Mouse (Mus musculus): ENCODE data around the gene Rbm47. TPM values are rescaled to one million over a fixed set of nuclear protein-coding genes. Genes with fewer than 3 reads are reported as not detected.

Gene Rbm47
- 0.37 and 1.1 TPM in 2 replicates for polyA plus RNA-seq (2014; fragmentation: Nextera tagmentation; extraction: Ambion mirVana)

DNA sequence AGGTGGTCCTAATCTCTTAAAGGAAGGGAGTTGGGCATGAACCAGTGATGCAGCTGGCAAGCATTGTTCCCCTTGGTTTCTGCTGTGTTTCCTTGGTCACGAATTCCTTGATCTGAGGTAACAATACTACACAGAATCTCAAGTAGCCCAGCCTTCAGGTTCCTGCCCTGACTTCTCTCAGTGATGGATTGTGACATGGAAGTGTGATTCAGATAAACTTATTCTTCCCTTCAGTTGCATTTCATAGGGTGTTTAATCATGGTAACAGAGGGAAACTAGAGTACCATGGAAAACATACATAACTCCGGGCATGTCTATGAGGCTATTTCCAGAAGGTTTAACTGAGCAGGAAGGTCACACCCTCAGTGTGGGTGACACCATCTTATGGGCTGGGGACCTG lies at the start of gene Rbm47:
TSS of gene Rbm47 (minus strand) at position 101 of the 400 bp plus-strand sequence.
- Histone ChIP-seq H3K27me3 (ENCODE audit: control insufficient read depth, insufficient read depth, low read length) (no peaks in the 10 kb centered on the region), H3K4me1 (ENCODE audit: control insufficient read depth, insufficient read depth, low read length) (no peaks in the 10 kb centered on the region), H3K4me3 (ENCODE audit: low read depth, low read length) (no peak within 1 kb of the TSS), H3K4me2 (ENCODE audit: low read depth, low read length) (no peak within 1 kb of the TSS), H3K9me3 (ENCODE audit: control insufficient read depth, low read length) (no peaks in the 10 kb centered on the region), H3K36me3 (ENCODE audit: control insufficient read depth, insufficient read depth, low read length) (no peaks in the 10 kb centered on the region), H3K9ac (replicated peaks; ENCODE audit: low read depth, low read length) (no peak within 1 kb of the TSS), H3K27ac (ENCODE audit: low read depth, low read length) (no peak within 1 kb of the TSS; the same call in 1 of the 2 replicates)
- no peak for ATAC-seq (ENCODE audit: low read depth)
- WGBS = 85% methylated on average over 2 of the region's 2 CpGs

DNA sequence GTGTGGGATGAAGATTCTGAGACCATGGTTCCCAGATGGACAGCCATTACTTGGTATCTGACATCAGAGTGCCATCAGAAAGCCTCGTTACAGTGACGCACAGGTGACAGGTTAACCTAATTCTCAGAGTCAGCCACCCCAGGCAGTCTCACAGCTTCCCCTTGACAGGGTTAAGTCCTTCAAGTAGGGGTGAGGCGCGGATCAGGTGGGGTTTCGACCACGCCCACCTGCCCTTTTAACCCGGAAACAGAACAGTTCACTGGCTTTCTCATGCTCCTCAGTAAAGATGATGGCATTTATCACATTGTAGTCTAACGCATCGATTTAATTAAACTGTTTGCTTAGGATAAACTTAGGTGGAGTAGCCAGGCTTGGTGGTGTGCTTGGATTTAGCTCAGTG lies 47.7 kb upstream of the Rbm47 start:
- Histone ChIP-seq H3K4me2 (ENCODE audit: low read depth, low read length) (no peak overlapping the region), H3K27ac (ENCODE audit: low read depth, low read length) (no peak overlapping the region), H3K9me3 (ENCODE audit: control insufficient read depth, low read length) (no peaks in the 10 kb centered on the region), H3K9ac (replicated peaks; ENCODE audit: low read depth, low read length) (no peak overlapping the region), H3K4me1 (ENCODE audit: control insufficient read depth, insufficient read depth, low read length) (no peaks in the 10 kb centered on the region), H3K4me3 (ENCODE audit: low read depth, low read length) (no peak overlapping the region), H3K27me3 (ENCODE audit: control insufficient read depth, insufficient read depth, low read length) (no peaks in the 10 kb centered on the region), H3K36me3 (ENCODE audit: control insufficient read depth, insufficient read depth, low read length) (no peaks in the 10 kb centered on the region)
- no peak for ATAC-seq (ENCODE audit: low read depth)
- 91% methylated on average over 9 of the region's 9 CpGs for WGBS

DNA sequence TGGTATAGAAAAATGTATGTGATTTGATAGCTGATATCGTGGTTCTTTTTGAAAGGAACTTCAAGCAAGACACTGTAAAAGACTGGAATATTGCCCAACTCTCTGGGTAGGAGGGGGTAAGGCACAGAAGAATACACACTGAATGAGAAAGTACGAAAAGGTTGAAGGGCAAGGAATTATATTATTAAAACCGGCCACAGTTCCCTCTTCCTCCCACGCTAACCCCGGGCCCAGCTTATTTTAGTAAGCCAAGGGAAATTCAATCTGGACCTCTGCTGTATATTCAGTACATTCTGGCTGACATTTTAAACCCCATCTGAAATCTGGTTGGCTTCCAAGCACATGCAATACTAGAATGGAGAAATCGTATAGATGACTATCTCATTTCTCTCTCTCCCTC lies 46.8 kb upstream of the Rbm47 start:
- H3K4me2 ChIP-seq (ENCODE audit: low read depth, low read length) = no peak overlapping the region
- no peak for ATAC-seq (ENCODE audit: low read depth)
- no peaks in the 10 kb centered on the region for H3K27me3 ChIP-seq (ENCODE audit: control insufficient read depth, insufficient read depth, low read length)
- no peak overlapping the region for H3K4me3 ChIP-seq (ENCODE audit: low read depth, low read length)
- H3K27ac ChIP-seq (ENCODE audit: low read depth, low read length) = no peak overlapping the region
- no peaks in the 10 kb centered on the region for H3K9me3 ChIP-seq (ENCODE audit: control insufficient read depth, low read length)
- no peak overlapping the region for H3K9ac ChIP-seq (replicated peaks; ENCODE audit: low read depth, low read length)
- H3K36me3 ChIP-seq (ENCODE audit: control insufficient read depth, insufficient read depth, low read length) = no peaks in the 10 kb centered on the region
- WGBS = 77% methylated on average over 6 of the region's 6 CpGs
- no peaks in the 10 kb centered on the region for H3K4me1 ChIP-seq (ENCODE audit: control insufficient read depth, insufficient read depth, low read length)

DNA sequence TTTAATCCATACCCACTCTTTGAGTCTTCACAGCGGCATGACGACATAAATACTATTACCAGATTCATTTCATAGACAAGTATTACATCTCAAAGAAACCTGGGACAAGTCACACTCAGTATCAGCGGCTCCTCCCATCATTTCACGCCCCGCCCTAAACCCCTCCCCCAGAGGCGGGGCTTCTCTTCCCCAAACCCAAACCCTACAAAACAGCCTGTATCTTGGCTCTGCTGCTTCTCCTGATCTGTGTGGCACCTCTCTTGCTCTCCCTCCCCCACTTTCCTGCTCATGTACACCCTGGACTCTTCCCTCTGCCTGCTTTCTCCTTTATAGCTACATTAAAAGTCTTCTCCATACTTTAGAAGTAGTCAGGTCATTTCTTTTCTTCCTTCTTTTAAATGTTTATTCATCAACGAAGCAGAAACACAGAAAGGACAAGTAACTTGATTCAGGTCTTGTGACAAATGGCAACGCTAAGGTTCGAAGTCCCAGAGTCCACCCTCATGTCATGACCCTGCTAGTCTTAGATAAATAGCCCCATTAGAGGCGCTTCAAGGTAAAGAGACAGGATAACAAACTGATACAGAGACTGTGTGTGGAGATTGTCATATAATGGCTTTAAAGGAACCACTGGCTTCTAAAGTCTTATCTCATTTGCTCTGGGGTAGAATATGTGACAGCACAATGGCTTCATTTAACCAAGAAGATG lies 42.8 kb upstream of the Rbm47 start:
- Histone ChIP-seq H3K27me3 (ENCODE audit: control insufficient read depth, insufficient read depth, low read length) (no peaks in the 10 kb centered on the region), H3K9ac (replicated peaks; ENCODE audit: low read depth, low read length) (no peak overlapping the region), H3K4me3 (ENCODE audit: low read depth, low read length) (no peak overlapping the region), H3K36me3 (ENCODE audit: control insufficient read depth, insufficient read depth, low read length) (no peaks in the 10 kb centered on the region), H3K4me1 (ENCODE audit: control insufficient read depth, insufficient read depth, low read length) (no peaks in the 10 kb centered on the region), H3K9me3 (ENCODE audit: control insufficient read depth, low read length) (no peaks in the 10 kb centered on the region), H3K4me2 (ENCODE audit: low read depth, low read length) (no peak overlapping the region), H3K27ac (ENCODE audit: low read depth, low read length) (no peak overlapping the region)
- WGBS = 61% methylated on average over 10 of the region's 10 CpGs
- no peak for ATAC-seq (ENCODE audit: low read depth)

DNA sequence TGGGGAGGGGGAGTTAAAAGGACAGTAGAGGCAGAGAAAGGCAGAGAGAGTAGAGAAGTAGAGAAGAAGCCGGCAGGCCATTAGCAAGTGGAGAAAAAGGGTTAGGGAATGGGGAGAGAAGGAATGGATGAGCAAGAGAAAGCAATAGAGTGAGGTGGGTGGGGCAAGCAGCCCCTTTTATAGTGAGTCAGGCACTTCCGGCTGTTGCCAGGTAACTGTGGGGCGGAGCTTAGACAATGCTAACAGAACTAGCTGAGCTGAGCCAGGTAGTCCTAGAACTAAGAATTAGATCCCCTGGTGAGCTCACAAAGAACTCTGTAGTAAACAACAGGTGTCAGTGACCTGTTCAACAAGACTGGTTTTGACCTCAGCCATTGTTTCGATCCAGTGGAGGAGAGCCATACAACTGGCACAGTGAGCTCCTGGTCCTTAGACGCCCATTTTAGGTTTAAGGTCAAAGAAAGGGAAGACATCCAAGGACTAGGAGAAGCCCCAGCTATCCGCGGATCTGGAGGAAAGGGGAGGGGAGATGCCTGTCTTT lies 41.5 kb upstream of the Rbm47 start:
- Histone ChIP-seq H3K4me2 (ENCODE audit: low read depth, low read length) (no peak overlapping the region), H3K27ac (ENCODE audit: low read depth, low read length) (no peak overlapping the region), H3K27me3 (ENCODE audit: control insufficient read depth, insufficient read depth, low read length) (no peaks in the 10 kb centered on the region), H3K36me3 (ENCODE audit: control insufficient read depth, insufficient read depth, low read length) (no peaks in the 10 kb centered on the region), H3K9me3 (ENCODE audit: control insufficient read depth, low read length) (no peaks in the 10 kb centered on the region), H3K9ac (replicated peaks; ENCODE audit: low read depth, low read length) (no peak overlapping the region), H3K4me1 (ENCODE audit: control insufficient read depth, insufficient read depth, low read length) (no peaks in the 10 kb centered on the region), H3K4me3 (ENCODE audit: low read depth, low read length) (no peak overlapping the region)
- no peak for ATAC-seq (ENCODE audit: low read depth)
- WGBS = 66% methylated on average over 7 of the region's 7 CpGs

DNA sequence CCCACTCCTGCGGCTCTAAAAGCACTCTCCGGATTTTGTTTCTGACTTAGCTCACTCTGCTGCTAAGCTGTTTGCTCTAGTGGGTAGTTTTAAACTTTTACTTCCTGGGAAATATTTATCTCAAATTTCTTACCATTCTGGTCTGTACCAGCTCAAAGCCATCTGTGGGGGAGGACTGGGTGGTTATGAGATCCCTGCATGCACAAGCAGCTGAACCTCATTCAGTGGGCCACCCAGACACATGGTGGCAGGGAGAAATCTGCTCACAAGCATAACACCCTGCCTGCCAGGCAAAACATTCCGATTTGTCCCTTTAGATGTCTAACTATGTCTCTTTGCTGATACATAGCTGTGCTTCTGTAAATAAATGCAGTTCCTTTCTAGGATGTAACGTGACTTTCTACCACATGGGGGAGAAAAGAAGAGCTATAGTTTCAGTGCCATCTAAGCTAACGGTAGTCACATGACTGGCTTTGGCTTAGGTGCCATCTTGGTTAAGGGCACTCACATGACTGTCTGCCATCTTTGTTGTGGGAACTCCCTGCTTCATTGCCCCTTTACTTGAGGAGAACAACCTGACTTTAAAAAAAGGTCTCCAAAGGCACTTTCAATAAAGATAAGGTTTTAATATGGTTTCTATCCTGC lies 36.7 kb upstream of the Rbm47 start:
- H3K9me3 ChIP-seq (ENCODE audit: control insufficient read depth, low read length) = no peaks in the 10 kb centered on the region
- no peaks in the 10 kb centered on the region for H3K27me3 ChIP-seq (ENCODE audit: control insufficient read depth, insufficient read depth, low read length)
- WGBS = 83% methylated on average over 5 of the region's 5 CpGs
- H3K36me3 ChIP-seq (ENCODE audit: control insufficient read depth, insufficient read depth, low read length) = no peaks in the 10 kb centered on the region
- ATAC-seq (ENCODE audit: low read depth) = no peak
- H3K4me1 ChIP-seq (ENCODE audit: control insufficient read depth, insufficient read depth, low read length) = no peaks in the 10 kb centered on the region
- no peak overlapping the region for H3K4me2 ChIP-seq (ENCODE audit: low read depth, low read length)
- H3K9ac ChIP-seq (replicated peaks; ENCODE audit: low read depth, low read length) = no peak overlapping the region
- H3K27ac ChIP-seq (ENCODE audit: low read depth, low read length) = no peak overlapping the region
- H3K4me3 ChIP-seq (ENCODE audit: low read depth, low read length) = no peak overlapping the region

DNA sequence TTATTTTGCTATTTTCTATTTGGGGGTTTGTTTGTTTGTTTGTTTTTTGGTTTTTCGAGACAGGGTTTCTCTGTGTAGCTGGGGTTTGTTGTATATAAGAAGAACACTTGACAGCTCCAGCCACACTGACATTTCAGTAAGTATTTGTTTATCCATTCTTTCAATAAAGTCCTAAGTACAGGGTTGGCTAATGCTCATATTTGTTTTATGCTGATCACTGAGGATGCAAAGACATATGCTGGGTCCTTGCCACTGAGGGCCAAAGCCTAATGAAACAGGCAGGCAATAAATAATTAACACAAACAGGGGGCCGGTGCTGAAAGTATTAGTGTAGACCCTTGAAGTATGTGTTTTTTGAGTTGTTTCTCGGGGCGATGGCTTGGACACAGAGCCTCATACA lies 32.0 kb upstream of the Rbm47 start:
- H3K4me2 ChIP-seq (ENCODE audit: low read depth, low read length) = no peak overlapping the region
- no peak overlapping the region for H3K4me3 ChIP-seq (ENCODE audit: low read depth, low read length)
- H3K9ac ChIP-seq (replicated peaks; ENCODE audit: low read depth, low read length) = no peak overlapping the region
- H3K27me3 ChIP-seq (ENCODE audit: control insufficient read depth, insufficient read depth, low read length) = no peaks in the 10 kb centered on the region
- 88% methylated on average over 4 of the region's 4 CpGs for WGBS
- no peaks in the 10 kb centered on the region for H3K9me3 ChIP-seq (ENCODE audit: control insufficient read depth, low read length)
- ATAC-seq (ENCODE audit: low read depth) = no peak
- no peaks in the 10 kb centered on the region for H3K4me1 ChIP-seq (ENCODE audit: control insufficient read depth, insufficient read depth, low read length)
- H3K36me3 ChIP-seq (ENCODE audit: control insufficient read depth, insufficient read depth, low read length) = no peaks in the 10 kb centered on the region
- H3K27ac ChIP-seq (ENCODE audit: low read depth, low read length) = no peak overlapping the region

DNA sequence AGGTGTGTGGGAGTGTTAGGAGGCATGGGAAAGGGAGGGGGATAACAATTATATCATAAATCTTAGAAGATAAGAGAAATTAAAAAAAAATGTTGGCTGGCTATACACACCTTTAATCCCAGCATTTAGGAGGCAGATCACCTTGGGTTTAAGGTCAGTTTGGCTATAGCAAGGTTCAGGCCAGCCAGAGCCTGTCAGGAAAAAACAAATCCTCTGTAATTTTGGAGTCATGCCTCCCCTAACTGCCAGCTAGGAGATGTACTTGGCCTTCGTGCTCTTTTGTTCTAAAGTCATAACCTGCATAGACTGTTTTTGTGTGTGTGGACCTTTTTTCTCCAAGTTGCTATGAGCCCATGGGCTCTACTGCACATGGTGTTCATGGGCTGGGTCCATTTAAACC lies 30.5 kb upstream of the Rbm47 start:
- no peak overlapping the region for H3K27ac ChIP-seq (ENCODE audit: low read depth, low read length)
- no peaks in the 10 kb centered on the region for H3K36me3 ChIP-seq (ENCODE audit: control insufficient read depth, insufficient read depth, low read length)
- no peaks in the 10 kb centered on the region for H3K4me1 ChIP-seq (ENCODE audit: control insufficient read depth, insufficient read depth, low read length)
- no peak overlapping the region for H3K4me2 ChIP-seq (ENCODE audit: low read depth, low read length)
- no peak for ATAC-seq (ENCODE audit: low read depth)
- H3K4me3 ChIP-seq (ENCODE audit: low read depth, low read length) = no peak overlapping the region
- H3K9ac ChIP-seq (replicated peaks; ENCODE audit: low read depth, low read length) = no peak overlapping the region
- no peaks in the 10 kb centered on the region for H3K27me3 ChIP-seq (ENCODE audit: control insufficient read depth, insufficient read depth, low read length)
- H3K9me3 ChIP-seq (ENCODE audit: control insufficient read depth, low read length) = no peaks in the 10 kb centered on the region
- 92% methylated on average over 1 of the region's 1 CpGs for WGBS

DNA sequence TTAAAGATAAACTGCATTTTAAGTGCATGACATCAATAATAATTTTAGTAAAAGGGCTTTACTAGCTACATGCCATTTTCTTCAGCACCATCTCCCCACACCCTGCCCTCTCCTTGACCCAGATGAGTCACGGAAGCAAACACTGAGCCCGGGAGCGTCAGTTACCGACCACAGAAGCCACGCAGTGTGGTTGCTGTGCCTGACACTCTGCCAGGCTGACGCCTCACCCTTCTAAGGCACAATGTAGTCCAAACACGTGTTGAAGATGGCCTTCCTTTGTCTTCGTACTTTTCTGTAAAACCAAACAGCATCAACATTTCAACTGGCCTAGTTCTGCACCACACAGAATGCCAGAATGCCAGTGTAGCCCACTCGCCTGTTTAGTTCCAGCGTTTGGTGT lies 27.1 kb upstream of the Rbm47 start:
- Histone ChIP-seq H3K36me3 (ENCODE audit: control insufficient read depth, insufficient read depth, low read length) (no peaks in the 10 kb centered on the region), H3K9me3 (ENCODE audit: control insufficient read depth, low read length) (no peaks in the 10 kb centered on the region), H3K27me3 (ENCODE audit: control insufficient read depth, insufficient read depth, low read length) (no peaks in the 10 kb centered on the region), H3K4me2 (ENCODE audit: low read depth, low read length) (no peak overlapping the region), H3K4me3 (ENCODE audit: low read depth, low read length) (no peak overlapping the region), H3K4me1 (ENCODE audit: control insufficient read depth, insufficient read depth, low read length) (no peaks in the 10 kb centered on the region), H3K9ac (replicated peaks; ENCODE audit: low read depth, low read length) (no peak overlapping the region), H3K27ac (ENCODE audit: low read depth, low read length) (no peak overlapping the region)
- WGBS = 78% methylated on average over 10 of the region's 10 CpGs
- no peak for ATAC-seq (ENCODE audit: low read depth)

Data from neural tube, embryonic 14.5 days (tissue).